In the genomic region with DNA sequence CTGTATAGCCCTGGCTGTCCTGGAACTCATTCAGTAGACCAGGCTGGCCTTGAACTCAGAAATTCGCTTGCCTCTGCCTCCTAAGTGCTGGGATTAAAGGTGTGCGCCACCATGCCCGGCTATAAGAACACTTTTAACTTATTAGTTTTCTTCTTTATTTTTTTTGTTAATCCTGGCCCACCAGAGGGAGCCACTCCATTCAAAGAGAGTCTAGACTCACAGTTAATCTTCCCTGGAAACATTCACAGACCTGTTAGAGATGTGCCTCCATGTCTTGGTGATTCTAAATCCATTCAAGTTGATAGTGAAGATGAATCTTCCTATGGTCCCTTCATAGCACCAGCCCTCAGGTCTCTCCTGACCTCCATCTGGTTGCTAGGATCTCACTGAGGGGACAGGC, we compare ENCODE assay signal across 1 mouse cellular context.
A peak's percentile ranks its signal among the peaks of the same experiment; 100 is the strongest.
TF ChIP-seq lines count a peak whose summit lies in the region.

No protein-coding gene starts in this region.

TF ChIP-seq in MEL, 35 proteins besides CTCF, POLR2A, EP300 and RAD21:
- TF ChIP-seq SMC3 (IDR thresholded peaks at IDR 0.05; ENCODE audit: low read depth, low read length) (peak; percentile 24), MAFK (IDR thresholded peaks at IDR 0.05; ENCODE audit: borderline replicate concordance, low read depth, low read length) (no peak)
